Mouse (Mus musculus): ENCODE results near the gene Pla2g4f. TPM values are rescaled to one million over a fixed set of nuclear protein-coding genes. Genes with fewer than 3 reads are reported as not detected.

Pla2g4f gene
- under 1 TPM in 6 of 26 experiments, not detected in 20; 0.21 to 0.37 (median 0.29) TPM for total RNA-seq (2018; cell fraction: chromatin; rRNA removed)
- total RNA-seq (2018; cell fraction: cytosol; rRNA removed): under 1 TPM in 6 of 26 experiments, not detected in 20; 0.04 to 0.10 (median 0.07) TPM
- under 1 TPM in 18 of 26 experiments, not detected in 8; 0.17 to 0.75 (median 0.37) TPM for total RNA-seq (2018; cell fraction: nucleus; rRNA removed)
- polyA plus RNA-seq (2018): not detected in 3 replicates

GRCm38 (mm10) chr2:120313976-120314375 lies at the start of gene Pla2g4f:
Pla2g4f (minus strand) TSS chr2:120314165.
- Histone ChIP-seq H3K4me3 (ENCODE audit: inconsistent target) (no peak within 1 kb of the TSS), H3K27ac (no peak within 1 kb of the TSS), H3K36me3 (ENCODE audit: inconsistent target) (peaks cover 30% of the 10 kb centered on the region), H3K79me2 (ENCODE audit: inconsistent target) (no peaks in the 10 kb centered on the region)
- 63% methylated on average over 3 of the region's 3 CpGs for WGBS (ENCODE audit: missing documents)

GRCm38 (mm10) chr2:120360425-120360824 lies 46.5 kb upstream of the Pla2g4f start:
- no peak overlapping the region for H3K27ac ChIP-seq
- peaks cover 60% of the 10 kb centered on the region for H3K36me3 ChIP-seq (ENCODE audit: inconsistent target)
- H3K4me3 ChIP-seq (ENCODE audit: inconsistent target): no peak overlapping the region
- no peaks in the 10 kb centered on the region for H3K79me2 ChIP-seq (ENCODE audit: inconsistent target)
- WGBS (ENCODE audit: missing documents): 100% methylated on average over 1 of the region's 1 CpGs

GRCm38 (mm10) chr2:120352682-120353646 lies 39.0 kb upstream of the Pla2g4f start, which contains the start of gene Vps39:
Vps39 (minus strand) TSS chr2:120353137.
- Histone ChIP-seq H3K4me3 (ENCODE audit: inconsistent target) (peak within 1 kb of the TSS; percentile 78), H3K36me3 (ENCODE audit: inconsistent target) (peaks cover 18% of the 10 kb centered on the region), H3K27ac (peak within 1 kb of the TSS; percentile 41), H3K79me2 (ENCODE audit: inconsistent target) (peaks cover 51% of the 10 kb centered on the region)
- 13% methylated on average over 38 of the region's 44 CpGs for WGBS (ENCODE audit: missing documents)

- H3K36me3 ChIP-seq (ENCODE audit: inconsistent target): peaks cover 19% of the 10 kb centered on the region
Measured at GRCm38 (mm10) chr2:120351321-120351720, 37.4 kb upstream of the Pla2g4f start.

GRCm38 (mm10) chr2:120348120-120348519 lies 34.2 kb upstream of the Pla2g4f start:
- H3K36me3 ChIP-seq (ENCODE audit: inconsistent target): peaks cover 42% of the 10 kb centered on the region
- H3K4me3 ChIP-seq (ENCODE audit: inconsistent target): no peak overlapping the region
- peak overlapping the region; percentile 89 for H3K27ac ChIP-seq
- peaks cover 89% of the 10 kb centered on the region for H3K79me2 ChIP-seq (ENCODE audit: inconsistent target)
- 5% methylated on average over 9 of the region's 9 CpGs for WGBS (ENCODE audit: missing documents)

More at GRCm38 (mm10) chr2:120351321-120351720, 37.4 kb upstream of the Pla2g4f start:
- no peak overlapping the region; the same call in 1 of the 2 replicates for H3K4me3 ChIP-seq (ENCODE audit: inconsistent target)
- WGBS (ENCODE audit: missing documents): 93% methylated on average over 5 of the region's 5 CpGs
- H3K27ac ChIP-seq: no peak overlapping the region
- H3K79me2 ChIP-seq (ENCODE audit: inconsistent target): peaks cover 67% of the 10 kb centered on the region

- Histone ChIP-seq H3K36me3 (ENCODE audit: inconsistent target) (peaks cover 88% of the 10 kb centered on the region), H3K79me2 (ENCODE audit: inconsistent target) (peaks cover 30% of the 10 kb centered on the region), H3K4me3 (ENCODE audit: inconsistent target) (no peak overlapping the region), H3K27ac (no peak overlapping the region)
- WGBS (ENCODE audit: missing documents): 100% methylated on average over 1 of the region's 1 CpGs
Measured at GRCm38 (mm10) chr2:120341741-120342140, 27.8 kb upstream of the Pla2g4f start.

GRCm38 (mm10) chr2:120337886-120338285 lies 23.9 kb upstream of the Pla2g4f start:
- H3K79me2 ChIP-seq (ENCODE audit: inconsistent target): no peaks in the 10 kb centered on the region; the same call in 1 of the 2 replicates
- H3K36me3 ChIP-seq (ENCODE audit: inconsistent target): peaks cover 86% of the 10 kb centered on the region
- WGBS (ENCODE audit: missing documents): 100% methylated on average over 2 of the region's 2 CpGs
- no peak overlapping the region for H3K27ac ChIP-seq
- no peak overlapping the region for H3K4me3 ChIP-seq (ENCODE audit: inconsistent target)

GRCm38 (mm10) chr2:120331575-120331974 lies 17.6 kb upstream of the Pla2g4f start:
- Histone ChIP-seq H3K4me3 (ENCODE audit: inconsistent target) (no peak overlapping the region), H3K36me3 (ENCODE audit: inconsistent target) (peaks cover 91% of the 10 kb centered on the region), H3K27ac (no peak overlapping the region), H3K79me2 (ENCODE audit: inconsistent target) (no peaks in the 10 kb centered on the region; the same call in 1 of the 2 replicates)
- WGBS (ENCODE audit: missing documents): 92% methylated on average over 4 of the region's 4 CpGs

- no peak overlapping the region for H3K27ac ChIP-seq
- H3K79me2 ChIP-seq (ENCODE audit: inconsistent target): no peaks in the 10 kb centered on the region
- 94% methylated on average over 4 of the region's 4 CpGs for WGBS (ENCODE audit: missing documents)
- H3K36me3 ChIP-seq (ENCODE audit: inconsistent target): peaks cover 41% of the 10 kb centered on the region
- no peak overlapping the region for H3K4me3 ChIP-seq (ENCODE audit: inconsistent target)
Measured at GRCm38 (mm10) chr2:120315077-120315476, 1.1 kb upstream of the Pla2g4f start.

- Histone ChIP-seq H3K36me3 (ENCODE audit: inconsistent target) (peaks cover 35% of the 10 kb centered on the region), H3K27ac (no peak overlapping the region), H3K4me3 (ENCODE audit: inconsistent target) (no peak overlapping the region), H3K79me2 (ENCODE audit: inconsistent target) (no peaks in the 10 kb centered on the region)
- WGBS (ENCODE audit: missing documents): 91% methylated on average over 4 of the region's 4 CpGs
Measured at GRCm38 (mm10) chr2:120314487-120314886, 522 bp upstream of the Pla2g4f start.

GRCm38 (mm10) chr2:120312276-120312825 lies 1.6 kb downstream of the Pla2g4f start:
- Histone ChIP-seq H3K36me3 (ENCODE audit: inconsistent target) (peaks cover 14% of the 10 kb centered on the region; the same call in 1 of the 2 replicates), H3K4me3 (ENCODE audit: inconsistent target) (no peak overlapping the region), H3K27ac (no peak overlapping the region), H3K79me2 (ENCODE audit: inconsistent target) (no peaks in the 10 kb centered on the region)
- WGBS (ENCODE audit: missing documents): 90% methylated on average over 7 of the region's 7 CpGs

GRCm38 (mm10) chr2:120304113-120304512 lies 9.9 kb downstream of the Pla2g4f start:
- H3K27ac ChIP-seq: no peak overlapping the region
- 57% methylated on average over 3 of the region's 3 CpGs for WGBS (ENCODE audit: missing documents)
- H3K4me3 ChIP-seq (ENCODE audit: inconsistent target): no peak overlapping the region
- H3K79me2 ChIP-seq (ENCODE audit: inconsistent target): no peaks in the 10 kb centered on the region
- H3K36me3 ChIP-seq (ENCODE audit: inconsistent target): no peaks in the 10 kb centered on the region

GRCm38 (mm10) chr2:120301076-120301475 lies 12.9 kb downstream of the Pla2g4f start:
- Histone ChIP-seq H3K4me3 (ENCODE audit: inconsistent target) (no peak overlapping the region), H3K36me3 (ENCODE audit: inconsistent target) (no peaks in the 10 kb centered on the region), H3K27ac (no peak overlapping the region), H3K79me2 (ENCODE audit: inconsistent target) (no peaks in the 10 kb centered on the region)
- WGBS (ENCODE audit: missing documents): 95% methylated on average over 6 of the region's 6 CpGs

- H3K4me3 ChIP-seq (ENCODE audit: inconsistent target): no peak overlapping the region
- H3K27ac ChIP-seq: no peak overlapping the region
- H3K79me2 ChIP-seq (ENCODE audit: inconsistent target): no peaks in the 10 kb centered on the region
- no peaks in the 10 kb centered on the region for H3K36me3 ChIP-seq (ENCODE audit: inconsistent target)
- WGBS (ENCODE audit: missing documents): 73% methylated on average over 4 of the region's 4 CpGs
Measured at GRCm38 (mm10) chr2:120299866-120300265, 14.1 kb downstream of the Pla2g4f start.
